Mouse (Mus musculus): ENCODE measurements around the gene 2900026A02Rik.

GRCm38 (mm10) chr5:113081439-113081838, 139.6 kb downstream of the 2900026A02Rik start, which contains the start of gene Crybb3:
- TF ChIP-seq CTCF (IDR thresholded peaks at IDR 0.05; ENCODE audit: borderline replicate concordance, insufficient read depth, low read length) (no peak), POLR2A (IDR thresholded peaks at IDR 0.05; ENCODE audit: low read depth, low read length) (no peak)
